Mouse (Mus musculus) liver, embryonic 13.5 days (tissue): ENCODE measurements at regions not wholly inside any gene's neighbourhood (a gene's known extent, or its start where the extent isn't known, plus 50 kb on each side); places are given as distances from the start of the nearest gene placed in this dataset. TPM values are rescaled to one million over a fixed set of nuclear protein-coding genes. Genes with fewer than 3 reads are reported as not detected.
"Not testable (repeated sequence)": the region's sequence is repeated elsewhere in the genome, so short reads cannot be mapped to it uniquely, and the experiment has no call there.

Experiments
- ATAC-seq: fragments of 200-750 bp; cut with Nextera tagmentation; 2 replicates; pipeline ENCODE4 v1.8.0; 2017; ENCODE audit warnings: low read depth, mild to moderate bottlenecking, moderate number of reproducible peaks, moderate library complexity
- DNase-seq: peaks from one replicate; pipeline ENCODE4 v3.0.0; 2022
- H3K27ac ChIP-seq: fragments of 300-500 bp; sonication (generic); 2 replicates; pipeline ENCODE4 v1.5.1; 2015; ENCODE audit warnings: moderate library complexity, mild to moderate bottlenecking, inconsistent platforms
- H3K27me3 ChIP-seq: fragments of 300-500 bp; sonication (generic); 2 replicates; pipeline ENCODE4 v1.6.1; 2015; ENCODE audit warnings: mild to moderate bottlenecking, inconsistent platforms
- H3K36me3 ChIP-seq: fragments of 300-500 bp; sonication (generic); 2 replicates; pipeline ENCODE4 v1.6.1; 2015; ENCODE audit warnings: mild to moderate bottlenecking, inconsistent platforms
- H3K4me1 ChIP-seq: fragments of 300-500 bp; sonication (generic); replicated peaks from 2 replicates; pipeline ENCODE4 v1.6.1; 2015; ENCODE audit warnings: inconsistent platforms
- H3K4me2 ChIP-seq: fragments of 300-500 bp; sonication (generic); 2 replicates; pipeline ENCODE4 v1.6.1; 2015; ENCODE audit warnings: inconsistent platforms, mild to moderate bottlenecking, moderate library complexity
- H3K4me3 ChIP-seq: fragments of 300-500 bp; sonication (generic); replicated peaks from 2 replicates; pipeline ENCODE4 v1.5.1; 2015; ENCODE audit warnings: mild to moderate bottlenecking, inconsistent platforms
- H3K9ac ChIP-seq: fragments of 300-500 bp; sonication (generic); 2 replicates; pipeline ENCODE4 v1.6.1; 2015; ENCODE audit warnings: mild to moderate bottlenecking, inconsistent platforms
- H3K9me3 ChIP-seq: fragments of 300-500 bp; sonication (generic); replicated peaks from 2 replicates; pipeline ENCODE4 v1.6.1; 2016; ENCODE audit warnings: inconsistent platforms
- WGBS: fragments of 180-500 bp; shearing (Covaris S2); methylation state at CpG from one replicate; pipeline ENCODE4 v1.1.7; 2015; ENCODE audit not compliant: insufficient replicate concordance; 5-methylcytosine and 5-hydroxymethylcytosine counted together
- microRNA-seq: library from miRNA; unstranded; fragments of <30 nt; microRNA quantifications from one replicate; pipeline ENCODE4, GENCODE M21; 2016

GRCm38 (mm10) chr10:85311781-85312180 is 74.8 kb upstream of the Btbd11 start:
- H3K4me1 ChIP-seq, result no peaks in the 10 kb centered on the region
- no peak for ATAC-seq
- H3K9ac ChIP-seq, result no peak overlapping the region

GRCm38 (mm10) chr10:85313331-85313730 is 73.3 kb upstream of the Btbd11 start:
- H3K36me3 ChIP-seq, H3K9me3 ChIP-seq, H3K27ac ChIP-seq, ATAC-seq, DNase-seq, H3K4me2 ChIP-seq, H3K4me1 ChIP-seq, H3K4me3 ChIP-seq, H3K27me3 ChIP-seq, H3K9ac ChIP-seq: not testable (repeated sequence)
- 84% methylated on average over 10 of the region's 10 CpGs for WGBS

More at GRCm38 (mm10) chr10:85311781-85312180, 74.8 kb upstream of the Btbd11 start:
- Histone ChIP-seq H3K27me3 (no peaks in the 10 kb centered on the region), H3K27ac (no peak overlapping the region), H3K36me3 (no peaks in the 10 kb centered on the region), H3K9me3 (no peaks in the 10 kb centered on the region), H3K4me3 (no peak overlapping the region), H3K4me2 (no peak overlapping the region)
- no peak for DNase-seq

DNA sequence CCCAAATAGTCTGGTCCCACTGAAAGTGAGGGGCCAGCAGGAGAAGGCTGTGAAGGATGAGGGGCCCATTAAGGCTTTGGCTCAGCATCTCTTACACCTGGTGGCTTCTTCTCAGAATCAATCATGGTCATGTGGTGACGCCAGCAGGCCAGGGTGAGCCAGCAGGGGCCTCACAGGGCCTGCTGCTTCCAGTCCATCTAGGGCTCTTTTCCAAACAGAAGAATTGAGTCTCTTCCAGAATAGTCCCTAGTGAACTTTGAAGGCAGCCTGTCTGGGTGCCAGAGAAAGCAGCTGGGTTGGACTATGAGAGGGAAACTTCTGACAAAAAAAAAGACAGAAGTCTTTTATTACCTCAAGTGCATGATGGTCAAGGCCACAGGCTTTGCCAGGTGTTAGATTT is 65.6 kb upstream of the Btbd11 start:
- no peak overlapping the region for H3K4me2 ChIP-seq
- H3K27ac ChIP-seq, result no peak overlapping the region
- no peaks in the 10 kb centered on the region for H3K4me1 ChIP-seq
- no peak overlapping the region for H3K9ac ChIP-seq
- 48% methylated on average over 1 of the region's 1 CpGs for WGBS
- no peak overlapping the region for H3K4me3 ChIP-seq
- no peaks in the 10 kb centered on the region for H3K9me3 ChIP-seq
- ATAC-seq (no peak), DNase-seq (no peak)
- H3K36me3 ChIP-seq, result no peaks in the 10 kb centered on the region
- H3K27me3 ChIP-seq, result no peaks in the 10 kb centered on the region

- Histone ChIP-seq H3K4me2 (no peak overlapping the region), H3K4me1 (no peaks in the 10 kb centered on the region), H3K27ac (no peak overlapping the region), H3K9ac (no peak overlapping the region), H3K9me3 (no peaks in the 10 kb centered on the region), H3K36me3 (no peaks in the 10 kb centered on the region), H3K4me3 (no peak overlapping the region), H3K27me3 (no peaks in the 10 kb centered on the region)
- ATAC-seq (no peak), DNase-seq (no peak)
- 53% methylated on average over 3 of the region's 3 CpGs for WGBS
These were observed 64.3 kb upstream of the Btbd11 start for GRCm38 (mm10) chr10:85322280-85322679.

DNA sequence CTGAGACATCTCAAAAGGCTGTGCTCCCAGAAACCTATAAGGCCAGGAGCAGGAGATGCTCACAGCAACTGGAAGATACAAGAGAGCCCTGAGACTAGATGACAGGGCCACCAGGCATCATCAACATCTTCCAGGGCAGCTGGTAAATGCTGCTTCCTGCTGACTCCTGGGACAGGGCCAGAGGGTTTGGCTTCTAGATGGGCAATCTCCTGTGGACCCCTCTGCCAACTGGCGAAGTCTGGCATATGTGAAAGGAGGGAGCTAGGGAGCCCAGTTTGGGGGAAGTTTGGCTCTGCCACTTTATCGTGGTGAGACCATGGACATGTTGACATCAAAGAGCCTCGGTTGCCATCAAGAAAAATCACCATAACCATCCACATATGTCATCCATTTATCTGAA is 57.2 kb upstream of the Btbd11 start:
- no peak overlapping the region for H3K27ac ChIP-seq
- 68% methylated on average over 3 of the region's 3 CpGs for WGBS

GRCm38 (mm10) chr10:85330938-85331691 is 55.5 kb upstream of the Btbd11 start:
- DNase-seq (no peak), ATAC-seq (0 out of 2 replicates have a peak, but pooled peaks have one; percentile 15)
- no peaks in the 10 kb centered on the region for H3K36me3 ChIP-seq
- H3K9me3 ChIP-seq, result no peaks in the 10 kb centered on the region
- no peaks in the 10 kb centered on the region for H3K27me3 ChIP-seq
- H3K4me1 ChIP-seq, result no peaks in the 10 kb centered on the region
- 0 out of 2 replicates have a peak overlapping the region, but pooled peaks have one; percentile 4 for H3K4me2 ChIP-seq
- H3K27ac ChIP-seq, result no peak overlapping the region
- no peak overlapping the region for H3K4me3 ChIP-seq
- no peak overlapping the region for H3K9ac ChIP-seq
- 8% methylated on average over 13 of the region's 13 CpGs for WGBS

More for the DNA sequence above, 57.2 kb upstream of the Btbd11 start:
- Histone ChIP-seq H3K4me3 (no peak overlapping the region), H3K9me3 (no peaks in the 10 kb centered on the region), H3K36me3 (no peaks in the 10 kb centered on the region), H3K27me3 (no peaks in the 10 kb centered on the region), H3K4me2 (no peak overlapping the region), H3K4me1 (no peaks in the 10 kb centered on the region), H3K9ac (no peak overlapping the region)
- no peak for ATAC-seq
- DNase-seq, result no peak

Small RNA genes in the stretch of these regions (microRNA-seq; reads per million reads assigned to microRNA genes)
- gene Gm27392, result not detected
